Mouse (Mus musculus): ENCODE measurements around the gene Gm9964. TPM values are rescaled to one million over a fixed set of nuclear protein-coding genes. Genes with fewer than 3 reads are reported as not detected.

Gene Gm9964
- not detected in 2 replicates for polyA plus RNA-seq (2012; rRNA removed)

DNA sequence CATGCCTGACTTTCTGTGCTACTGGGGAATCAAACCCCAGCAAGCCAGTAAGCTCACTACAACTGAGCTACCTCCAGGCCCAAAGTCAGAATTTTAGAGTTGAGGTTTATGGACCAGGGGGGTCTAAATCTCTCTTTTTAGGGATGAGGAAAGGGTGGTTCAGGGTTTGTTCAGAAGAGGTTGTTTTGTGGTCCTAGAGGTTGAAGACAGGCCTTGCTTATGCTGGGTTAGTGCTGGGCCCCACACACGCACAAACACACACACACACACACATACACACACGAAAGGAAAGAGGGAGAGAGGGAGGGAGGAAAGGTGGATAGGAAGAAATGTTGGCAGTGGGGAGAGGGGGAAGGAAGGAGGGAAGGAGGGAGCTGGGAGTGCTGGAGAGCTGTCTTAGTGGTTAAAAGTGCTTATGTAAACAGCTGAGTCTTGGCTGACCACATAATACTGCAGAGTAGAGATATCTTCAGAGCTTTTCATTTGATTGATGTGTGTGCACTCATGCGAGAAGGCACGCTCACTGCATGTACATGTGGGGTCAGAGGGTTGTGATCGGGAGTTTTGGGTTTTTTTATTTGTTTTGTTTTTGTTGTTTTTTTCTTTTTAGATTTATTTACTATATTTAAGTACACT is at the start of gene Gm9964:
Gene Gm9964 (minus strand): TSS at position 51 of the 636 bp plus-strand sequence.
- no peak for TF ChIP-seq CTCF (IDR thresholded peaks at IDR 0.05; ENCODE audit: borderline replicate concordance, extremely low read depth, insufficient read depth, insufficient read length)
- TF ChIP-seq POLR2A (IDR thresholded peaks at IDR 0.05; ENCODE audit: borderline replicate concordance, extremely low read depth, insufficient read depth, insufficient read length, poor library complexity, severe bottlenecking) = no peak

DNA sequence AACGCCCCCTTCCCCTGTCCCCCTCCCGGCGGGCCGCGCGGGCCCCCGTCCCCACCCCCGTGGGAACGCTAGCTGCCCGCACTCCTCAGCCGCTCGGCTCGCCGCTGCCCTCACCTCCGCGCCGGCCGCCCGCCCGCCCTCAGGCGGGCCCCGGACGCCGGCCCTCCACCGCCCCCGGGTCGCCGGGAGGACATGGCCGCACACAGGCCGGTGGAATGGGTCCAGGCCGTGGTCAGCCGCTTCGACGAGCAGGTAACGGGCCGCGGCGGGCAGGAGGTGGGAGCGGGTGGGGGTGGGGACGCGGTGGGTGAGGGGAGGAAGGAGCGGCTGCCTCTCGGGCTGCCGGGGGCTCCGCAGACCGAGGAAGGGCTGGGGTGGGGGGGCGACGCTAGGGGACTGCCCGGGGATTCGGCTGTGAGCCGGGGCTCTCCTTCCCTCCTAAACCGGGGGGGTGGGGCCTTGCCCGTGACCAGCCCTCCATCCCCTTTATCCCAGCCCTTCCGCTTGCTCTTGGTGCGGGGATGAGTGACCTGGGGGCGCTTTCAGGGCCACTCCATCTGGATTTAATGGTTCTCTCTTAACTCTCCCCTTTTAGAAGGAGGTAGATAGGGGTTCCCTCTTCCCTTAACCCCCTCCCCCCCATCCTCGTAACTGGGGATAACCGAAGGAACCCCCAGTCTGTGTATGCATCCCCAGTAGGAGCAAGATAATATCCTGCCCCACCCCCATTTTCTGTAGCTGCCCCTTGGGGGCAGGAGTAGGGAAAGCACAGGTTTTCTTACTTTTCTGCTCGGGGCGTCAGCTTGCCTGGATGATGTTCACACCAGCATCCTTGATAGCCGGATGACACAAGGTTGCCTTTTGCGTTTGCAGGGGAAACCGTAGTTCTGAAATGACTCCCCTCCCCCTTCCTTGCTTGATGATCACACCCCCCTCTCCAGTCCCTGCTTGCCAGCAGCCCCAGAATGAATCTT is 43.4 kb upstream of the Gm9964 start:
- peak; percentile 81 for DNase-seq (ENCODE audit: low read depth)
- TF ChIP-seq POLR2A (IDR thresholded peaks at IDR 0.05; ENCODE audit: borderline replicate concordance, extremely low read depth, insufficient read depth, insufficient read length, poor library complexity, severe bottlenecking) (0 out of 2 replicates have a peak, but pooled peaks have one; percentile 5), CTCF (IDR thresholded peaks at IDR 0.05; ENCODE audit: borderline replicate concordance, extremely low read depth, insufficient read depth, insufficient read length) (no peak)

More for the DNA sequence above, at the start of gene Gm9964:
- DNase-seq (ENCODE audit: low read depth) = no peak

- DNase-seq (ENCODE audit: low read depth) = peak; percentile 99
- TF ChIP-seq CTCF (IDR thresholded peaks at IDR 0.05; ENCODE audit: borderline replicate concordance, extremely low read depth, insufficient read depth, insufficient read length) (no peak), POLR2A (IDR thresholded peaks at IDR 0.05; ENCODE audit: borderline replicate concordance, extremely low read depth, insufficient read depth, insufficient read length, poor library complexity, severe bottlenecking) (peak; percentile 60; the same call in 1 of the 2 replicates)
Measured at GRCm38 (mm10) chr11:79339234-79339807, 42.6 kb upstream of the Gm9964 start, which contains the start of gene Nf1. Nf1 (plus strand) TSS chr11:79339693.

- DNase-seq (ENCODE audit: low read depth) = no peak
- no peak for TF ChIP-seq CTCF (IDR thresholded peaks at IDR 0.05; ENCODE audit: borderline replicate concordance, extremely low read depth, insufficient read depth, insufficient read length)
- TF ChIP-seq POLR2A (IDR thresholded peaks at IDR 0.05; ENCODE audit: borderline replicate concordance, extremely low read depth, insufficient read depth, insufficient read length, poor library complexity, severe bottlenecking) = no peak
Measured at GRCm38 (mm10) chr11:79338621-79339020, 41.9 kb upstream of the Gm9964 start.

DNA sequence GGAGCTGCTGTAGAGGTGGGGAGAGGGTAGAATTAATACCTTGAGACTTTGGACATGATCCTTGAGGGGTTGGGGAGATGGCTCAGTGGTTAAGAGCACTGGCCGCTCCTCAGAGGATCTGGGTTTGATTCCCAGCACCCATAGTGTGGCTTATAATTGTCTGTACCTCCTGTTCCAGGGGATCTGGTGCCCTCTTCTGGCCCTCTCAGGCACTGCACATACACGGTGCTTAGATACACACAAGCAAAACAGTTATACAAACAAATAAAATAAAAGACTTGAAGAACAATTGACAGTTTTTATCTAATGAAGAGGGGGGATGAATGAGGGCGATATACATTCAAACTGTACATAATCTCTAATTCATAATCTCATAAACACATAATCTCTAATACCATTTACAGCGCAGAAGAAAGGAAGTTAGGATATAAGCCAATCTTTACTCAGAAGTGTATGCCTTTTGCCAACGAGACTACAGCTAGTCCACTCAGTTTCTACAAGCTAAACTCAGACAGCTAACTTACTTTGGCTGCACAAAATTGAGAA is 40.1 kb upstream of the Gm9964 start:
- no peak for DNase-seq (ENCODE audit: low read depth)
- no peak for TF ChIP-seq POLR2A (IDR thresholded peaks at IDR 0.05; ENCODE audit: borderline replicate concordance, extremely low read depth, insufficient read depth, insufficient read length, poor library complexity, severe bottlenecking)
- peak; percentile 33; the same call in 1 of the 2 replicates for TF ChIP-seq CTCF (IDR thresholded peaks at IDR 0.05; ENCODE audit: borderline replicate concordance, extremely low read depth, insufficient read depth, insufficient read length)

GRCm38 (mm10) chr11:79335077-79335476 is 38.4 kb upstream of the Gm9964 start:
- TF ChIP-seq CTCF (IDR thresholded peaks at IDR 0.05; ENCODE audit: borderline replicate concordance, extremely low read depth, insufficient read depth, insufficient read length) = no peak
- no peak for TF ChIP-seq POLR2A (IDR thresholded peaks at IDR 0.05; ENCODE audit: borderline replicate concordance, extremely low read depth, insufficient read depth, insufficient read length, poor library complexity, severe bottlenecking)
- DNase-seq (ENCODE audit: low read depth) = no peak

GRCm38 (mm10) chr11:79329585-79329984 is 32.9 kb upstream of the Gm9964 start:
- TF ChIP-seq CTCF (IDR thresholded peaks at IDR 0.05; ENCODE audit: borderline replicate concordance, extremely low read depth, insufficient read depth, insufficient read length) (no peak), POLR2A (IDR thresholded peaks at IDR 0.05; ENCODE audit: borderline replicate concordance, extremely low read depth, insufficient read depth, insufficient read length, poor library complexity, severe bottlenecking) (no peak)
- DNase-seq (ENCODE audit: low read depth) = no peak

GRCm38 (mm10) chr11:79328060-79328459 is 31.4 kb upstream of the Gm9964 start:
- TF ChIP-seq CTCF (IDR thresholded peaks at IDR 0.05; ENCODE audit: borderline replicate concordance, extremely low read depth, insufficient read depth, insufficient read length) = no peak
- no peak for TF ChIP-seq POLR2A (IDR thresholded peaks at IDR 0.05; ENCODE audit: borderline replicate concordance, extremely low read depth, insufficient read depth, insufficient read length, poor library complexity, severe bottlenecking)
- no peak for DNase-seq (ENCODE audit: low read depth)

DNA sequence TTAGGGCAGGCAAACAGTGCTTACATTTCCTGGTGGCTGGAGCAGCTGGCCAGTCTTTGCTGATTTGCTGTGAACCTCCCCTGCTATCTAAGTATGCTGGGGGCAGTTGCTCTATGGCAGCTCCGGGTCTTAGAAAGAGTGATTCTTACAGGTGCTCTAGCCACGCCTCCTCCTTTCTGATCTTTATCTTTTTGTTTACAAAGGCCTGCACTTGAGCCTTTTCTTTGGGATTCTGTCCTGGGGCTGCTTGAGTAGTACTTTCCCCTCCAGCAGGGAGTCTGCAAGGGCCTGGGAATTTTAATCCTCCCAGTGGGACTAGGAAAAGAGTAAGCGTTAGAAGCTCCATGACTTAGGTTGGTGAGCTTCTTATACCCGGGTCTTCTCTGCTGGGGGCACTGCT is 30.4 kb upstream of the Gm9964 start:
- TF ChIP-seq CTCF (IDR thresholded peaks at IDR 0.05; ENCODE audit: borderline replicate concordance, extremely low read depth, insufficient read depth, insufficient read length) = no peak
- TF ChIP-seq POLR2A (IDR thresholded peaks at IDR 0.05; ENCODE audit: borderline replicate concordance, extremely low read depth, insufficient read depth, insufficient read length, poor library complexity, severe bottlenecking) = no peak
- DNase-seq (ENCODE audit: low read depth) = no peak

- DNase-seq (ENCODE audit: low read depth) = no peak
- no peak for TF ChIP-seq CTCF (IDR thresholded peaks at IDR 0.05; ENCODE audit: borderline replicate concordance, extremely low read depth, insufficient read depth, insufficient read length)
- TF ChIP-seq POLR2A (IDR thresholded peaks at IDR 0.05; ENCODE audit: borderline replicate concordance, extremely low read depth, insufficient read depth, insufficient read length, poor library complexity, severe bottlenecking) = no peak
Measured at GRCm38 (mm10) chr11:79325663-79326062, 29.0 kb upstream of the Gm9964 start.

Data from brain, embryonic 14.5 days (tissue).